Mouse (Mus musculus): Measurements from ENCODE around the gene Ap1g1.

DNA sequence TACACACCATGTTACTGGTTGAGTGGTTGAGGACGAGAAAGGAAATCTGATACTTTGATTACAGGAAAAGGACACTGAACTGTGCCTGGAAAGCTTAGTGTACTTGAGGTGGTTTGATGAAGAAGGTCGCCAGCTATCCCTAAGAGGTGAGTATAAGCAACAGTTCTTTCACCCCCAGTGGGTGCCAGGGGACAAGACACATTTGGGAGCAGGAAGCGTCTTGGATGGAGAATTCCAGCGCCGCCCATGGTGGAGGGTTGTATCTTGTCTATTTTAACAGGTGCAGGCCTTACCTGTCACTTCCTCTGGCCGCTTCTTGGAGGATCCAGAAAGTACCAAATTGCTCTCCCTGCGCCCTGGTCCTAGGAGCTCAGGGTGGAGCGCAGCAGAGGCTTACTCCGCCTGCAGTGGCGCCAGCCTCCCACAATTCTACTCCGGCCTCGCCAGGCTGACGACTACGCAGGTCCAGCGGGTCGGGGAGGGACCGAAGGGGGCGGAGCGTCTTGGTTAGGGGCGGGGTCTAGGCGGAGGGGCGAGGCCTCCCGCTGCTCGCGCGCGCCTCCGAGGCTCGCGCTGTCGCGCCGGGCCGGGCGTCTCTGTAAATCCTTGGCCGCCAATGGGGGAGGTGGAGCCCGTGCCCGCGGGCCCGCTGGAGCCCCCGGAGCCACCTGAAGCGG lies 89.8 kb downstream of the Ap1g1 start, which contains the start of gene Phlpp2:
- TF ChIP-seq CTCF (IDR thresholded peaks at IDR 0.05) (peak; percentile 73), EP300 (IDR thresholded peaks at IDR 0.05) (no peak)

Data from lung, postnatal 0 days (tissue).